Mouse (Mus musculus) adrenal gland, adult 2 months (tissue): ENCODE results near the gene Adamts9. TPM values are rescaled to one million over a fixed set of nuclear protein-coding genes. Genes with fewer than 3 reads are reported as not detected.

ENCODE experiments used
- DNase-seq: peaks from one replicate; pipeline ENCODE4 v3.0.0; 2021
- polyA plus RNA-seq: library from polyadenylated mRNA; depleted of rRNA; stranded (reverse); fragments of >200 nt; gene quantifications from 2 replicates; pipeline ENCODE4 v1.2.3, GENCODE M21; 2012
- total RNA-seq, 2 experiments: library from RNA; stranded (reverse); gene quantifications; 2 replicates each; pipeline ENCODE4 v1.2.3; 2021

Adamts9 gene
- total and polyA plus RNA-seq, 3 experiments: 7.1 to 30.9 (median 11.0) TPM

DNA sequence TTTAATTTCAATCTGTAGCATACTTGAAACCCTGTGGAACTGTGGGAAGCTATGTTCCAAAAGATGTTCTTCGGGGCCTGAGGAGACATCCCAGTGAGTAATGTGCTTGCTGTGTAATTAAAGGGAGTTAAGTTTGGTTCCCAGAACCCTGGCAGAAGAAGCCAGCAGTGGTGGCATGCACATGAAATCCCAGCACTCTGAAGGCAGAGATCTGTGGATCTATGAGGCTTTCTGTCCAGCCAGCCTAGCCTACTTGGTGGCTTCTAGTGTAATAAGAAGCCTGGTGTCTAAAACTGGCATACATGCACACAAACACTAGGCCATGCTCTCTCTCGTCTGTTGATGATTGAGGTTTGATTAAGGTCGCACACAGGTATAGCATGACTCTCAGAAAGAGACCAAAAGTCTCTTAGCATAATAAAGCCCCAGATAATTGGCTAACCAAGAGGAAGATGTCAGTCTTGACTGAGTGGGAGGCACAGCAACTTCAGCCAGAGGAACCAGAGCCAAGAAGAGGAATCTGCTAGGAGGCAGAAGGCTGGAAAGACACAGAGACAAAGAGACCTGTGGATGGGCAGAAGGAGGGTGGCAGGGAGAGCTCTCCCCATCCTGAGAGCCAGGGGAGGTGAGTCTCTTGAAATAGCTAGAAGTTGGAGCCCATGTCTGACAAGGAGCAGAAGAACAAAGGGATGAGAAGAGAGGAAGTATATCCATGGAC is 138.9 kb downstream of the Adamts9 start:
- no peak for DNase-seq

DNA sequence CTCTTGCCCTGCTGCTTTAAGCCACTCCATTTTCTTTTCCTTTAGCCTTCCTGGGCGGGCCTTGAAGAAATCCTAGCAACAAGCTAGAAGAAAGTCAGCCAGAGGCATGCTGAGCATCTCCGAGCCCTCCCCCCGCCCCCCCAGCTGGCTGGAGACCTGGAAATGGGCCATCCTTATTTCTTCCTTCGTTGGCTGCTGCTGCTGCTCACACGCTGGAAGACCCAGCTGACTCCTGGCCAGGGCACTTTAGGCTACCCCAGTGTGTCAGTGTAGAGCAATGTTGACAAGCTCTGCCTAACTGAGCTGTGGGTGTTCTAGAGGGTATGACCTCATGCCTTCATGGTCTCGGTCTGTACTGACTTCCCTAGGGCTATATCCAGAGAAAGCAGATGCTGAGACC is 140.1 kb downstream of the Adamts9 start:
- DNase-seq: no peak

DNA sequence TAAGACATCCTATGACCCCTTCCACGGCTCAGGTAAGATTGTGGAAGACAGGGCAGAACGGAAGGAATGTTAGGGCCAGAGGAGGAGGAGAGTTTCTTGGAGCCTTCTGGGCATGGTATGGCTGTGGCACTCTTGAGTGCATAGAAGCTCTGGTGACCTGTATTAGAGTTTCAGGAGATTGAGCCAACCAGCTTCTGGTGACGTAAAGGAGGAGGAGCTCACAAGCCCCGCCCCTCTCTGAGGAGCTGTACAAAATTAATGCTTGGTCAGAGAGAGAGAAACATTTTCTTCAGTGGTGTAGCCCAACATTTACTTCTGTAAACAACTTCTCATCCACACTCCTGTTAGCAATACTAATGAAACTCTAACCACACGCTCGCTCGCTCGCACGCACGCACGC is 140.9 kb downstream of the Adamts9 start:
- no peak for DNase-seq

DNA sequence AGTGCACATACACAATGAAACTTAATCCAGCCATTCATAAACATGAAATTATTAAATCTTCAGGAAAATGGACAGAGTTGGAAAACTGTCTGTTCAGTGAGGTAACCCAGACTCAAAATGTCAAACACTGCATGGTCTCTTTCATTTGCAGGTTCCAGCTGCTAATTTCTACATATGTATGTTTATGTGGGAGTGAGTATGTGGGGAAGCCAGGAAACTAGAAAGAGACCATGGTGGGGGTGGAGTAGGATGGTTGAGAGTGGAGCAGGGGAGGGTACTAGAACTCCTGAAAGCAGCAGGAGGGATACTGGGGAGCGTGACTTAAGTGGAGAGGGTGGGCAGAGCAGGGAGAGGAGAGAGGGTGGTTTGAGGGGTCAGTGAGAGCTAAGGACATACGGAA is 141.8 kb downstream of the Adamts9 start:
- no peak for DNase-seq

DNA sequence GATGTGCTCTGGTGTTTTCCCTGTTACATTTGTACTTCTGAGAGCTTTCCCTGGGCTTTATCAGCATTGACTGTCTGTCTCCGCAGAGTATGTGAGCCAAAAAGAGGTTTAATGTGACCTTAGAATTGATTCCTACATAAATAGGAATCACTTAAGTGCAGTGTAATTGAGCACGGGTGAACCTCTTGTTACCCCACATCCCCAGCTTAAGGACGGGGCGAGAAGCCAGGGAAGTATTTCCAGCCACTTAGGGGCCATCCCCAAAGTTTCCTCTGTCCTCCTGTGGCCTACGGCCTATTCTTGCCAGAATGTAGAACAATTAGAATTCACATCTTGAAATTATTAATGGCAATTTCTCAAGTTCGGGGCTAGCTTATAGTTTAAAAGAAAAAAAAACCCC is 149.5 kb downstream of the Adamts9 start:
- no peak for DNase-seq

DNA sequence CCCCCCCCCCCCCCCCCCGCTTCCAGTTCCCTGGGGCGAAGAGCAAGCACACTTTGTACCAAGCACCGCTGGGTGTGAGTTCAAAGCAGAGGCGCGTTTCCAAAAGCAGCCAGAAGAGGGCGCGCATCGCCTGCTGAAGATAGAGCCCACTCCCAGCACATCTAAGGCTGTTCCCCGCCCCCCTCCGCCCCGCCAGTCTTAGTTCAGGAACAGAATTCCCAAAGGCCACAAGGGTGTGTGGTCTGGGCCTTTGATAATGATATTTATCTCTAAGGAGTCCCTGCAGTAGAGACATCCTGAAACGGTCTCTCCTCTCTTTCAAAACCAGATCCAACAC is 155.9 kb downstream of the Adamts9 start:
- peak; percentile 91 for DNase-seq

DNA sequence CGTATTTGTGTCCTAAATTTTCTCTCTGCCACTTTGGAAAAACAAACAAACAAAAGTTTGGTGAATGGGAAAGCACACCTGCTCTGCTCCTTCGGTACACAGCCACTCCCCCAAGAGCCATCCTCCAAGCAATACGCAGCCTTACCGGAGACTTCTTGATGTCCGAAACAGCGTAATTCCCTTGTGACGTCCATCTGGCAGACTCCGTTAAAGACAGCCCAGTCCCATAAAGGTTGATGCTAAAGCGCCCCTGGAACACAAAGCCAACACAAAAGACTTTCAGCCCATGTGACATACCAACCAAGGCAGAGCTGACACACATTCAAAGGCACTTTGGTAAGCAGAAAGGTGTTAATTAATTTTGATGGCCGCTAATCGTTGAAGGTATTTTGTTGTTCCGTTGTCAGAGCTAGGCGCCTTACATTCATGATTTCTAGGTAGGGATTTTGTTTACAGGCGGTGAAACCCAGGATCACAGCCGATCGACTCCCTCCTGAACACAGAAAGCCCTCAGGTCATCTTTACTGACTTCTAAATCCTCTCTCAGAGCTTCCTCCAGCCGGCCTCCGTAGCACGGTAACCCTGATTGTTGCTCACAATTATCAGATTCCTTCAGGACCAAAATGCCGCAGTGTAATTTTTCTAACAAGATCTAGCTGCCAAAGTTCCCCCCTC is 156.5 kb downstream of the Adamts9 start:
- DNase-seq: no peak

- DNase-seq: no peak
Measured at GRCm38 (mm10) chr6:92784782-92785181, 158.5 kb downstream of the Adamts9 start.

DNA sequence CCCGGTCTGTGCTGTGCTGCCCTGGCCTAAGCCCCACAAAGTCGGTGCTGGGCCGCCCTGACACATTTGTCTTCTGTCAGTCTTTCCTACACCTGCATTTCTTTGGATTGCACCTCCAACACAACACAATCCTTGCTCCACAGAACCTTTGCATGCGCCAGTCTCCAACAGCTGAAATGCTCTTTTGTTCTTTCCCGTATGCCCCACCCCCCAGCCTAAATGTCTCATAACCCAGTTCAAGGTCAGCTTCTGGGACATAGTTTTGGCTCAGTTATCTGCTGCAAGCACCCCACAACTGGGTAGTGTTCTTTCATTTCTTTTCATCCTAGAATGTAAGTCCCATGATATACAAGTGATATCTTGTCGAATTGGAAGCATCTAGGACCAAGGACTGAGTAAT is 161.8 kb downstream of the Adamts9 start:
- peak; percentile 56 for DNase-seq

GRCm38 (mm10) chr6:92779935-92780205 is 163.4 kb downstream of the Adamts9 start:
- DNase-seq: no peak

GRCm38 (mm10) chr6:92779140-92779934 is 164.0 kb downstream of the Adamts9 start:
- peak; percentile 69 for DNase-seq

GRCm38 (mm10) chr6:92776356-92776755 is 166.9 kb downstream of the Adamts9 start:
- DNase-seq: peak; percentile 25

DNA sequence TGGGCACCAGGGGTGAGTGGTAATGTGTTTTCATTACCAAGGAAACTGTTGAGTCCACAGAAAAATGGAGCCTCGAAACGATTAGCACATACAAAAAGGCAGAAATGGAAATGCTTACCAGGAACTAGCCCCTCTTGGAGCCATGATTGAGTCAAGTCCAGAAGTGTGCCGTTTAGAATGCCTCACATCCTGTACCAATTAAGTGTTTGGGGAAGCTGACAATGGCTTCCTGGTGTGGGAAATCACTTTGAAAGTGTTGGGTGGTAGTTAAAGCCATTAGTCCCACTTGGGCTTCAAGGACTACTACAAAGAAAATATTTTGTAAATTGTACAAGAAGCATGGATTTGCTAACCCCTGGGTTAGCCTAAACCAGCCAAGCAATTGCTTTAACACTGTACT is 180.9 kb downstream of the Adamts9 start:
- DNase-seq: no peak

- no peak for DNase-seq
Measured at GRCm38 (mm10) chr6:92759616-92760015, 183.7 kb downstream of the Adamts9 start.

- DNase-seq: no peak
Measured at GRCm38 (mm10) chr6:92755826-92756225, 187.5 kb downstream of the Adamts9 start.

DNA sequence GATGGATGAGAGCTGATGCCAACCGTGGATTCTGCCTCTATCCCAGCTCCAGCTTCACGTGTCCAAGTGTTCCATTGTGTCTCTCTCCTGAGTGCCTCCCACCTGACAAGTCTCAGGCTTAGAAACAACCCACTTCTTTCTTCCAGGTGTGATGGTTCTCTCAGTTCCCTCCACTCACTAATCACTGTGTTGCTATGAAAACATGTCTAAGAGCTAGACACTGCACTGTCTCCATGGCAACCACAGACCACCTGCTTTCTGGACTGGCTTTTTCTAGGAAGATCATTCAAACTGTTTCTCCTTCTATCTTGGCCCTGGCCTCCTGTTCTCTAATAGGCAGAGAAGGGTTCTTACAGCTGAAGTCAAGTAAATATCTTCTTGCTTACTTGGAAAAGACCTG is 190.6 kb downstream of the Adamts9 start:
- DNase-seq: no peak

DNA sequence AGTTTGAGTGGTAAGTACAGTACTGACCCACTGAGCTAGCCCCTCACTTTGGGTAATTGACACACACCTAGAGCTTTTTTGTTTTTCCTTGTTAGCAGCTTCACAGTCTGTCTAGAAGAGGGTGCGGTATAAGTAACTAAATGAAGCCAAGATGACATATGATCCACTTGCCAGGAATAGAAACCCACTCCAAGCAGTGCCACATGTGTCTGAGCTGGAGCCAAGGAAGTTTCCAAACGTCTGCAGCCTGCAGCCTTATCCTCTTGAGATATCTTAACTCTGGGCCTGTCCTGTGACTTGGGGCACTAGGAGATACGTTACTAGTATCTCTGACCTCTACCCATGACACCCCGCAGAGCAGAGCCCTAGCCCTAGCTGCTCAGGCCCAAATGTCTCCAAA is 193.9 kb downstream of the Adamts9 start:
- DNase-seq: no peak

DNA sequence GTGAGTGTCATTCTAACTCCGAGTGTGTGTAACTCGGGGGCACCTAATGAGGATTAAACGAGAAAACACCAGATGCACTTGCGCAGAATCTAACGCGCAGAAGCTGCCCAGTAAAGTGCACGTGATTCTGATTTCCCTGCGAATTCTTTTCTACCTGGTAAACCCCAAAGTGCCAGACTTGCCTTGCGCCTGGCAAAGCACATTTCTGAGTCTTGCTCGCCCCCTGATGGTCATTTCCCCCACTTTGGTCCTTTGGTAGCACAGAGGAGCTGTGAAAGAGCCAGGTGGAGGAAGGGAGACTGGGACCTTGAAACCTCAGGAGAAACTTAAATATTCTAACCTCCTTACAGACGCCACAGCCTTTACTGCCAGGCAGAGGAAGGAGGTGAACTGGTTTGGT is 199.7 kb downstream of the Adamts9 start:
- DNase-seq: peak; percentile 54

GRCm38 (mm10) chr6:92737116-92737515 is 206.2 kb downstream of the Adamts9 start:
- DNase-seq: no peak

DNA sequence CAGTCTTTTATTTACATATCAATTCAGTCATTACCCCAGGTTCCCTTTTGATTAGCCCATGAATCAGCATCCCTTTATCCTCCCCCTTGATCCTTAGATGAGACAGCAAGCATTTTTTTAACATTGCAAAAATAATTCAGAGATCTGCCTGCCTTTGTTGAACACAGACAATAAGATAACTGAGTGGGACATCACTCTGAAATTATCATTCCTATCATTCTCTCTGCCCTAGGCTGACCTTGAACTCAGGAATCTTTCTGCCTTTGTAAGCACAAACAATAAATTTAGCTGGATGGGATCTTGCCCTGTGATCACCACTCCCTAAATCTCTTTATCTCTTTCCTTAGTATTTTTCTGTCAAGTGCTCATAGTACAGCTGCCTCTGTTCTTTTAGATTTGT is 209.6 kb downstream of the Adamts9 start:
- DNase-seq: no peak

DNA sequence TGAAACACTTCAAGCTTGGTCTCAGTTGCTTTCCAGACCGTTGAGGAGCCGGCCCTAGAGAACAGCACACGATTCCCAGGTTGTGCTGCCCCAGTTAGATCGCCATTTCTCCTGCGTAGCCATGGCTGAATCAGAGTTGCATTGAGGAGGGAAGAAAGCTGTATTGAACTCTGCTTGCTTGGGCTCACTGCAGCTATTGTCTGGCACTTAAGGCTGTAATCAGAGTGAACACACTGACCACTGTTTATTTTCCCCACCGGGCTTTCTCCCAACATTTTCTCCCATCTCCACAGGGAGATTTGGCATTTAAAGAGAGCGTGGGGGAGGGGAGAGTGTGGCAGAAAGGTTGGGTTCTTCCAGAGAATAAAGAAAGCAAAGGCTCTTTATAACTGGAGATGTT is 214.8 kb downstream of the Adamts9 start:
- no peak for DNase-seq

- DNase-seq: peak; percentile 79
Measured at GRCm38 (mm10) chr6:92728084-92728483, 215.2 kb downstream of the Adamts9 start.

DNA sequence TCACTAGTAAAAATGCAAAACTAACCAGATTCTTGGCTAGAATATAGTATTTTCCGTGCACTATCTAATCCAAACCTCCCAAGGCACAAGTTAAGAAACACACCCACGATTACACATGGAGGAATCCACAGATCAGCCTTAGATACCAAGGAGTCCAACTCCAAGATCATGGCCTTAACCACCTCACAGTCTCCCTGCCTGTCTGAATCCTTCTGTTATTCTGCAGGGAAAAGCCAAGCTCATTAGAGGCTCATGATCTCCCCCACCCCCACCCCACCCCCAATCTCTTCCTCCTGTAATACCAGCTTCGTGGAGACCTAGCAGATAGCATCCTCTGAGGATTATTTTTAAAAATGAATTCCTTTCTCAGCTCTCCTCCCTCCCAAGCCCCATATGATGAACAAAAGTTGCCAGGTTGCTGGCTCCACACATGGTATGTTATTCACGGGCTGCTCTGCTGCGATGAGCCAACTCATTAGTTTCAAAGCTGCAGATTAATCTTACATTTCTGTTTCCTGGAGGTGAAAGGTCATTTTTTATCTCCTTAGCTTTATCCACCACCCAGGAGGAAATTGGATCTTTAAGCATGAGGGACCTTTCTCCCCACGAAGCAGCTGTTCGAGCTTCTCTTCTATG is 215.8 kb downstream of the Adamts9 start:
- no peak for DNase-seq
